Mouse (Mus musculus) cerebellum, adult 2 months (tissue): Measurements from ENCODE around the gene 9930111J21Rik2.

Experiments used
- CTCF ChIP-seq: fragments of 200-500 bp; IDR thresholded peaks from 2 replicates; pipeline ENCODE4 v1.5.1; 2011; ENCODE audit warnings: low read depth, mild to moderate bottlenecking, control low read depth, low read length, moderate library complexity, borderline replicate concordance; ENCODE audit not compliant: insufficient read depth
- POLR2A ChIP-seq: fragments of 200-500 bp; IDR thresholded peaks from 2 replicates; pipeline ENCODE4 v1.6.1; 2011; ENCODE audit warnings: low read length, control low read depth, borderline replicate concordance; ENCODE audit not compliant: insufficient read depth

GRCm38 (mm10) chr11:49088990-49089652, 38.1 kb upstream of the 9930111J21Rik2 start:
- TF ChIP-seq POLR2A (no peak), CTCF (no peak)
